Mouse (Mus musculus): ENCODE measurements around the gene Smyd3. TPM values are rescaled to one million over a fixed set of nuclear protein-coding genes. Genes with fewer than 3 reads are reported as not detected.

The Smyd3 gene
- total and polyA plus RNA-seq, 2 experiments: 1.4 to 7.0 TPM

DNA sequence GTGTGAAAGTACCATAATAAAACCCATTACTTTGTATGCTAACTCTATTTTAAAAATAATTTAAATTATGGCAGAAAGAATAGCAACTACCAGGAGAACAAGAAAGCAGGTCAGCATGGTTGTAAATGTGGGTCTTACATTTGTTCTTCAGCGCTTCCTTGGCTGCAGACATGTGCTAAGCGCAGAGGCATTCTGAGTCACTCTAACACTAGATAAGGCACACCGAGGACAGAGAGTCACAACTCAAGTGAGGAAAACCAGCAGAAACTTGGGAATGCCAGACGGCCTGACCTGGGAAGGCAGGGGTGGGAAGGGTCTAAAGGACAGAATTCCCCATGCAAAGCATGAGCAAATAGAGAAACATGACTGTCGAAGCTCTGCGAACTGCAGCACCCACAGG lies 63.2 kb downstream of the Smyd3 start:
- 60% methylated on average over 6 of the region's 6 CpGs for WGBS
- no peaks in the 10 kb centered on the region for H3K36me3 ChIP-seq (ENCODE audit: control insufficient read depth, insufficient read depth, low read length)
- no peaks in the 10 kb centered on the region for H3K79me2 ChIP-seq (ENCODE audit: control insufficient read depth, insufficient read depth, low read length)
- no peak overlapping the region for H3K9ac ChIP-seq (ENCODE audit: low read depth, low read length)
- H3K27ac ChIP-seq (replicated peaks; ENCODE audit: insufficient read depth, low read depth, low read length): no peak overlapping the region
- DNase-seq (ENCODE audit: extremely low read depth, low read depth, low spot score): no peak
- H3K27me3 ChIP-seq (ENCODE audit: control insufficient read depth, insufficient read depth, low read length): no peaks in the 10 kb centered on the region
- TF ChIP-seq POLR2A (IDR thresholded peaks at IDR 0.05; ENCODE audit: extremely low read depth, insufficient read depth, low read length) (no peak), CTCF (IDR thresholded peaks at IDR 0.05; ENCODE audit: low read depth, low read length) (no peak)
- H3K4me3 ChIP-seq (ENCODE audit: insufficient read depth, low read depth, low read length): no peak overlapping the region
- no peaks in the 10 kb centered on the region for H3K4me1 ChIP-seq (ENCODE audit: control insufficient read depth, insufficient read depth, low read length)

DNA sequence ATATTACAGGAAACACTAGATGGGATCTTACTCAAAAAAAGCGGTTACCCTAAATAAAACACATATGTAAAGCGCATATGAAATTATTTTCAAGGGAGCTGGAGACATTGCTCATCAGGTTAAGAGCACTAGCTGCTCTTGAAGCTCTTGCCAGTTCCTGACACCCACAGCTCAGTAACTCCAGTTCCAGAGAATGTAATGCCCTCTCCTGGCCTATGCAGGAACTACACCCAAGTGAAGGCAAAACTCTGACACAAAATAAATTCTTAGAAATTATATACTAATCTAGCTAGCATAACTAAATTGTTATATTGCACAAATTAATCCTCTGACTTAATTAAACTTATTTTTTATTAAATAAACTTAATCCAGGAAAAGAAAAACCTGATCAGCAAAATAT lies 66.6 kb downstream of the Smyd3 start:
- no peaks in the 10 kb centered on the region for H3K4me1 ChIP-seq (ENCODE audit: control insufficient read depth, insufficient read depth, low read length)
- no peaks in the 10 kb centered on the region for H3K27me3 ChIP-seq (ENCODE audit: control insufficient read depth, insufficient read depth, low read length)
- peak; percentile 8; the same call in 1 of the 2 replicates for TF ChIP-seq CTCF (IDR thresholded peaks at IDR 0.05; ENCODE audit: low read depth, low read length)
- no peak for TF ChIP-seq POLR2A (IDR thresholded peaks at IDR 0.05; ENCODE audit: extremely low read depth, insufficient read depth, low read length)
- H3K9ac ChIP-seq (ENCODE audit: low read depth, low read length): no peak overlapping the region
- DNase-seq (ENCODE audit: extremely low read depth, low read depth, low spot score): no peak
- 98% methylated on average over 2 of the region's 2 CpGs for WGBS
- H3K27ac ChIP-seq (replicated peaks; ENCODE audit: insufficient read depth, low read depth, low read length): no peak overlapping the region
- no peaks in the 10 kb centered on the region for H3K79me2 ChIP-seq (ENCODE audit: control insufficient read depth, insufficient read depth, low read length)
- no peak overlapping the region for H3K4me3 ChIP-seq (ENCODE audit: insufficient read depth, low read depth, low read length)
- no peaks in the 10 kb centered on the region for H3K36me3 ChIP-seq (ENCODE audit: control insufficient read depth, insufficient read depth, low read length)

DNA sequence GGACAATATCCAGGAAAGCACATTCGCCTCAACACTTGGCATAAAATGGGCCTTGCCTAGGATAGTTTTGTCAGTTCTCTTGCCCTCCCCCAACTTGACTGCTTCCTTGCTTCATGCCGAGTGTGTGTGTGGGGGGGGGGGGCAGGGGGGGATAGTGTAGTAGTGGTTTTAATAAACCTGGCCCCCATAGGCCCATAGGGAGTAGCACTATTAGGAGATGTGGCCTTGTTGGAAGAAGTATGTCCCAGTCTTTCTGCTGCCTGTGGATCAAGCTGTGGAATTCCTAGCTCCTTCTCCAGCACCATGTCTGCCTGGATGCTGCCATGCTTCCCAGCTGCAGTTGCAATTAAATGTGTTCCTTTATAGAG lies 71.0 kb downstream of the Smyd3 start:
- no peaks in the 10 kb centered on the region; the same call in 1 of the 2 replicates for H3K27me3 ChIP-seq (ENCODE audit: control insufficient read depth, insufficient read depth, low read length)
- no peak overlapping the region for H3K27ac ChIP-seq (replicated peaks; ENCODE audit: insufficient read depth, low read depth, low read length)
- H3K9ac ChIP-seq (ENCODE audit: low read depth, low read length): no peak overlapping the region
- WGBS: 72% methylated on average over 2 of the region's 2 CpGs
- TF ChIP-seq CTCF (IDR thresholded peaks at IDR 0.05; ENCODE audit: low read depth, low read length) (no peak), POLR2A (IDR thresholded peaks at IDR 0.05; ENCODE audit: extremely low read depth, insufficient read depth, low read length) (no peak)
- DNase-seq (ENCODE audit: extremely low read depth, low read depth, low spot score): no peak
- H3K79me2 ChIP-seq (ENCODE audit: control insufficient read depth, insufficient read depth, low read length): no peaks in the 10 kb centered on the region
- H3K36me3 ChIP-seq (ENCODE audit: control insufficient read depth, insufficient read depth, low read length): no peaks in the 10 kb centered on the region
- no peak overlapping the region for H3K4me3 ChIP-seq (ENCODE audit: insufficient read depth, low read depth, low read length)
- H3K4me1 ChIP-seq (ENCODE audit: control insufficient read depth, insufficient read depth, low read length): no peaks in the 10 kb centered on the region

DNA sequence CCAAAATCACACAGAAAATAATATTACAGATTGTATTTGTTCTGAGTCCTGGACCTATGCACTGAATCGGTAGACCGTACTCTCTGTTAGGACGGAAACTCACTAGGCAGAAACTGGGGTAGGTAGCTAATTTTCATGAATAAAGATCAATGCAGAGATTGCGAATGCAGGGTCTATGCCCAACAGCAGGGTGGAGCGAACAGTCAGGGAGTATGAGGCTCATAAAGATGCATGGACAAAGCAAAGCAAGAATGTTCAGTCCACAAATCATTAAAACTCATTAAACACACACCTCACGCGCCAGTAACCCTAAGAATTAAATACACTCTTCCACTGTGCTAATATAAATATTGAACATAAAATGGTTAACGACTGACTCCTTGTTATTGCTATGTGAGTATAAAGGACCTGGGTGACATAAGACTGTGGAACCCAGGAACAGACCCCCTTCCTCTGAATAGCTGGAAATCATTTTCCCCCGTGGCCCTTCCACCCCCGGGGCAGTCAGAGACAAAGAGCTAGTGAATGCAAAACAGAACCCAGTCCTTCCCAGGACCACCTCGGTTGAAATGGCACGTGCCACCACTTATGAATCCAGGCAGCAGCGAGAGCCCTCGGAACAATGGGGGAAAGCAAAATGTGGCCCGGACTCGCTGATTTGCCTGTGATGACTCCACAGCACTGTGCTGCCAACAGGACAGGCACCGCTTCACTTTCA lies 71.6 kb downstream of the Smyd3 start:
- H3K27me3 ChIP-seq (ENCODE audit: control insufficient read depth, insufficient read depth, low read length): no peaks in the 10 kb centered on the region; the same call in 1 of the 2 replicates
- H3K4me1 ChIP-seq (ENCODE audit: control insufficient read depth, insufficient read depth, low read length): no peaks in the 10 kb centered on the region
- TF ChIP-seq POLR2A (IDR thresholded peaks at IDR 0.05; ENCODE audit: extremely low read depth, insufficient read depth, low read length) (no peak), CTCF (IDR thresholded peaks at IDR 0.05; ENCODE audit: low read depth, low read length) (no peak)
- no peak overlapping the region for H3K27ac ChIP-seq (replicated peaks; ENCODE audit: insufficient read depth, low read depth, low read length)
- H3K4me3 ChIP-seq (ENCODE audit: insufficient read depth, low read depth, low read length): no peak overlapping the region
- no peaks in the 10 kb centered on the region for H3K79me2 ChIP-seq (ENCODE audit: control insufficient read depth, insufficient read depth, low read length)
- no peak overlapping the region for H3K9ac ChIP-seq (ENCODE audit: low read depth, low read length)
- no peak for DNase-seq (ENCODE audit: extremely low read depth, low read depth, low spot score)
- no peaks in the 10 kb centered on the region for H3K36me3 ChIP-seq (ENCODE audit: control insufficient read depth, insufficient read depth, low read length)
- WGBS: 87% methylated on average over 17 of the region's 17 CpGs

DNA sequence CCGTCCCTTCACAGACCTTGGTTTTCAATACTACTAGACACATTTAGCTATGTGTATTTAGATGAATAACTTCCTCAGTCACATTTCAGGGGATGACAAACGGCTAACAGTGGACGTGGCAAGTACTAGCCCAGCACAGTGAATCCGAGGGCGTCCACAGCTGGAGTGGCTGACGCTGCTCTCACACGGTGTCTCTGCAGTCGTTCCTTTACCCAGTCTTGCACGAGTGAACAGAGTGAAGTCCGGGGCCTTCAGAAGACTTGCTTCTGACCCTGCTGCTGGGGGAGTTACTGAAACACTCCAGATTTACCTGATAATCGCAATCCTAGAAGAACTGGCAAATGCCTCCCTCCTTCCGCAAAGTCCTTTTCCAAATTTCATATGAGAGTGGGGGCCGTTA lies 74.0 kb downstream of the Smyd3 start:
- Histone ChIP-seq H3K4me1 (ENCODE audit: control insufficient read depth, insufficient read depth, low read length) (no peaks in the 10 kb centered on the region), H3K36me3 (ENCODE audit: control insufficient read depth, insufficient read depth, low read length) (no peaks in the 10 kb centered on the region), H3K27ac (replicated peaks; ENCODE audit: insufficient read depth, low read depth, low read length) (no peak overlapping the region), H3K4me3 (ENCODE audit: insufficient read depth, low read depth, low read length) (no peak overlapping the region), H3K27me3 (ENCODE audit: control insufficient read depth, insufficient read depth, low read length) (no peaks in the 10 kb centered on the region; the same call in 1 of the 2 replicates), H3K9ac (ENCODE audit: low read depth, low read length) (no peak overlapping the region), H3K79me2 (ENCODE audit: control insufficient read depth, insufficient read depth, low read length) (no peaks in the 10 kb centered on the region)
- DNase-seq (ENCODE audit: extremely low read depth, low read depth, low spot score): no peak
- no peak for TF ChIP-seq POLR2A (IDR thresholded peaks at IDR 0.05; ENCODE audit: extremely low read depth, insufficient read depth, low read length)
- no peak for TF ChIP-seq CTCF (IDR thresholded peaks at IDR 0.05; ENCODE audit: low read depth, low read length)
- WGBS: 91% methylated on average over 13 of the region's 13 CpGs

DNA sequence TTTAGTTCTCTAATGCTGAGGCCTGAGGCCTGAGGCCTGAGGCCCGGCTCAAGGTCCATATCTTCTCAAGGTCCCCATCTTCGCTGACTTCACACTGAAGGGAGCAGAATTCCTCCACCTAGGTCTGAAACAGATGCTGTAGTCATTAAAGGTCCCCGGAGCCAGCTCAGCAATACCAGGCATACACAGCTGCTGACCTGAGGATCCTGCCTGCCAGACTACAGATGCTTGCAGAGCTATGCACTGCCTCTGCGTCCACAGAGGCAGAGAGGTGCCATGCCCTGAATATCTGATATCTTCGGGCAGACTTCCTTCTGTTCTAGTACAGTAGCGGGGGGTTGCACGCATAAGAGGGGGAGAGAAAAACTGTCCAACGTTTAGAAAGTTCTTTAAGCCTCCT lies 74.4 kb downstream of the Smyd3 start:
- no peak overlapping the region for H3K9ac ChIP-seq (ENCODE audit: low read depth, low read length)
- TF ChIP-seq POLR2A (IDR thresholded peaks at IDR 0.05; ENCODE audit: extremely low read depth, insufficient read depth, low read length) (no peak), CTCF (IDR thresholded peaks at IDR 0.05; ENCODE audit: low read depth, low read length) (no peak)
- no peaks in the 10 kb centered on the region; the same call in 1 of the 2 replicates for H3K27me3 ChIP-seq (ENCODE audit: control insufficient read depth, insufficient read depth, low read length)
- H3K4me3 ChIP-seq (ENCODE audit: insufficient read depth, low read depth, low read length): no peak overlapping the region
- no peak for DNase-seq (ENCODE audit: extremely low read depth, low read depth, low spot score)
- H3K79me2 ChIP-seq (ENCODE audit: control insufficient read depth, insufficient read depth, low read length): no peaks in the 10 kb centered on the region
- H3K36me3 ChIP-seq (ENCODE audit: control insufficient read depth, insufficient read depth, low read length): no peaks in the 10 kb centered on the region
- WGBS: 92% methylated on average over 8 of the region's 8 CpGs
- no peaks in the 10 kb centered on the region for H3K4me1 ChIP-seq (ENCODE audit: control insufficient read depth, insufficient read depth, low read length)
- H3K27ac ChIP-seq (replicated peaks; ENCODE audit: insufficient read depth, low read depth, low read length): no peak overlapping the region

All from liver, adult 2 months (tissue).